Mouse (Mus musculus) erythroblast, embryonic 14.5 days (primary cell): Measurements from ENCODE around the gene Nova1.

ENCODE experiments used
- GATA1 ChIP-seq: IDR thresholded peaks from 2 replicates; pipeline ENCODE4 v1.6.1; 2012; ENCODE audit warnings: low read length, inconsistent platforms, mixed read lengths
- TAL1 ChIP-seq: IDR thresholded peaks from 3 replicates; pipeline ENCODE4 v1.6.1; 2012; ENCODE audit warnings: low read length, inconsistent platforms, mixed read lengths

- TF ChIP-seq GATA1 = no peak
- TF ChIP-seq TAL1 = no peak
Observed at GRCm38 (mm10) chr12:46733261-46733660, 85.5 kb downstream of the Nova1 start.
